Mouse (Mus musculus): Measurements from ENCODE around the gene Nkd1. TPM values are rescaled to one million over a fixed set of nuclear protein-coding genes. Genes with fewer than 3 reads are reported as not detected.

The Nkd1 gene
- polyA plus RNA-seq (2012; rRNA removed), result 23.1 and 26.6 TPM in 2 replicates

DNA sequence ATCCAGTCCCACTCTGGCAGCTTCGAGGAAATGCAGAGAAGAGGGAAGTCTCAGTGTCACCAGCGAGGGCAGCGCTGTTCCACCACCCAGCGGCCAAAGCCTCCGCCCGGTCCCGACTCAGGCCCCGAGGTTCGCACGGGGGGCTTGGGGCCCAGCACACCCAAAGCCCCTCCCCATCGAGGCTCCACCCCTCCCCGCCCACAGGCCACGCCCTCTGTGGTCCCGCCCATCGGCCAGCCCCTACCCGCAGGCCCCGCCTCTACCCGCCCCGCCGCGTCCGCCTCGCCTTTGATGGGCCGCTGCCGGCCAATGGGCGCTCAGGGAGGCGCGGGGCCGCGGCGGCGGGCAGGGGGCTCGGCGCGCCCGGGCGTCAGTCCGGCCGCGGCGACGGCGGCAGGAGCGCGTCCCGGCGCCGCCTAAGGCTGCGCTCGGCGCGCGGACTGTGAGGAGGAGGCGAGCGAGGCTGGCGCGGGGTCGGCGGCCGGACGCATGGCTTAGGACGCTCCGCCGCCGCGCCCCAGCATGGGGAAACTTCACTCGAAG is at the start of gene Nkd1:
Gene Nkd1 (plus strand): TSS at position 370 of the 543 bp plus-strand sequence.
- peak; percentile 14 to 81 for DNase-seq (ENCODE audit: extremely low spot score in 1 of 2, low spot score in 1 of 2)

DNA sequence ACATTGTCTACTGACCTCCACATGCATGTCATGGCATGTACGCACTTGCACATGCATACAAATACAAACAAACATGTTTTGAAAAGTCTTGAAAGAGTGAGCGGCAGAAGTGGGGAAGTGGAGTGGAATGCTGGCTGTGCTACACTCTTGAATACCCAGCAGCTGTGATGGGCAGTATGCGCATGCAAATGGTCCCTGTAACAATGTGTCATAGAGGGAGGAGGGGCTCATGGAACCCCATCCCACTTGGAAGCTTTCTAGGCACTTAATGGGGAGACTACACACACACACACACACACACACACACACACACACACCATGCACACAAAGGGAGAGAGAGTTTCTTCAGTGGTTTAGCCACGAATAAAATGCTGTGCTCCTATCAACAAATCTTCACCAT is 39.9 kb upstream of the Nkd1 start:
- no peak for DNase-seq (ENCODE audit: extremely low spot score in 1 of 2, low spot score in 1 of 2)

DNA sequence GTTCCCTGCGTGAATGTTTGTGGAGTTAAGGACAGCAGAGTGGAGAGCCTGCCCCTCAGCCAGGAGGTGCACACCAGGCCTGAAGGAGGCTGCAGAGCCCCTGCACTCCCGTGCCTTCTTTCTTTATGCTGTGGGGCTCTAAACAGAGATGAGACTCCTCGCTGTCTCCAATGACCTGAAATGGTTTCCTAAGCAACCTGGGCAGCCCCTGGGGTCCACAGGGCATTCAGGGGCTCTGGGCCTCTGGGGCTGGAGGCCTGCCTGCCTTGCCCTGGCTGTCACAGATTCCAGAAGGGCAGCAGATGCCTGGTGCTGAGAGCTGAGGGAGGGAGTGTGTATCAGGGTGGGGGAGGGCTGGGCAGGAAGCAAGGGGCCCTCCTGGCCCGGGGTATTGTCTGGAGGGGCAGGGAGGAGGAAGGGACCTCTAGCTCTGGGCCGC is 32.7 kb upstream of the Nkd1 start:
- DNase-seq (ENCODE audit: extremely low spot score in 1 of 2, low spot score in 1 of 2), result no peak

DNA sequence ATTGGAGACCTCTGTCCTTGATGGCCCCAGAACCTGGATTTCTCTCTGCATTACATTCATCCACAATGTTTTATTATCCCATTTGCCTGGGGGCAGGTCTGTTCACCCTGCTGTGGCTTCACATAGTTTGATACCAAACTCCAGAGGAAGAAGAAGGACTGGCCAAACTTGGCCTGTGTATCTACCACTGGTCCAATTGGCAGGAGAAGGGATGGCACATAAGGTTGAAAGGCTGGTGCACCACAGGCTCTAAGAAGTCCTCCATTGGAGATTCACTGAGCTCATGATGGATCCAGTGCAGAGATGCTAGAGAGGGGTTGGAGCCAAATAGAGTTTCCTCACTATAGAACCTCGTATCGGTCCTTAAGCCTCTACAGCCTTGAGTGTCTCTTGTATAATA is 27.1 kb upstream of the Nkd1 start:
- DNase-seq (ENCODE audit: extremely low spot score in 1 of 2, low spot score in 1 of 2), result no peak

DNA sequence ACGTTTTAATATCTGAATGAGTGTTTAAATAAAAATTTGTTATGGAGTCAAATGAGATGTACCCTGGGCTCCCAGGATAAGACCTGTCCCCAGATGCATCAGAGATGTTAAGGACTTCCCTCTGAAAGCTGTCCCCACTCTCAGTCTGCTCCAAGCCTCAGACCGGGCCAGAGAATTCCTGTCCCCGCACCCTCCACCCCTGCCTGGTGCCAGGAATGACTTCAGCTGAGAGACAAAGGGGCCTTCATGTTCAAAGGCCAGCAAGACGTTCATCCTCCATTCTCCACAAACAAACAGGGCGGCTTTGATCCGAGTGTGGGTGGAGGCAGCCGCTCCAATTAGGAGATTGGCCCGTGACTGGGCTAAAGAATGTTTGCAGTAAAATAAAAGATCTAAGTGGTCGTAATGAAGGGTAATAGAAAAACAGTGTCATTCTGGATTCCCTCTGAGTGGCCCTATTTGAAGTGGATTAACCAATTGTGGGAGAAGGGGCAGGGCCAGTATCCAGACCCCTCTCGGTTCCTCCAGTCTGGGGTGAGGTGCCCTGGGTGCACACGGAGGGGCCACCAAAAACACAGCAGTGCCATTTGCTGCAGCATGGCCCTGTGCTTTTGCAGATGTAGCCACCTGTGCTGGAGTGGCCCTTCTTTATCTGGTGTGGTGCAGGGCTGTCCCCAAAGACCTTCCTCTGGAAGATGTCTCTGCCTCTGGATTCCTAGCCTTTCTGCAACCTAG is 25.9 kb upstream of the Nkd1 start:
- DNase-seq (ENCODE audit: extremely low spot score in 1 of 2, low spot score in 1 of 2), result peak; percentile 20 to 59

DNA sequence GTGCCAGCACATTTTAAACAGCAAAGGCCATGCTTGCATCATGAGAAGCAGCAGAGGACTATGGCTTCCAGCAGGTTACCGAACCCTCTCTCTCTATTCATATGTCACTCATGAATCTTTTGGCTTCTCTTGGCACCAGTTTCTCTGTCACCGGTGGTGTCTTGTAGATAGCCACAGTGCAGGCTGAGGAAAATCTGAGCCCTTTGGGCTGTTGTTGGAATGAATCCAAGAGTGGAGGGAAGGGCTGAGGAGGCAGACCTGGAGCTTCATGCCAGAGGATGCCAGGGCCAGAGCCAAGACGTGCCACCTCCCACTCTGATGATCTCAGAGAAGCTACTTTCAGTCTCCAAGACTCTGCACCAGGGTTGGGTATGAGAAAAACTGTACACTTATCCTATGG is 19.0 kb upstream of the Nkd1 start:
- DNase-seq (ENCODE audit: extremely low spot score in 1 of 2, low spot score in 1 of 2), result peak in 1 of 2 experiments; percentile 20

DNA sequence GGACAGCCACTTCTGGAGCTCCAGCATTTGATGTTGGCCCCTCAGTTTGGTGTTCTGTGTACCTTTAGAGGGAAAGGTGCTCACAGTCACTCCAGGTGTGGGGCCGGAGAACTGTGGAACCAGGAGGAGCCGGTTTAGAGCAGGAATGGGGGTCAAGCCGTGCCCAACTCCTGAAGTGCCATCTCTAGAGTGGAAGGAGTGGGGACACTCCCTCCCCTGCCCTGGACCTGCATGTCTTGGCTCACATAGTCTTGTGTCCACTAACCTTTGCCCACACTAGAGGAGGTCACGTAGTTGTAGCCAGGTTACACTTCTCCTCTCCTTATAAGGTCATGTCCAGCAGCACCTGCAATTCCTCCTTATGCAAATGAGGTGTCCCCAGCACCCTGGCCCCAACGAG is 14.2 kb upstream of the Nkd1 start:
- DNase-seq (ENCODE audit: extremely low spot score in 1 of 2, low spot score in 1 of 2), result no peak

DNA sequence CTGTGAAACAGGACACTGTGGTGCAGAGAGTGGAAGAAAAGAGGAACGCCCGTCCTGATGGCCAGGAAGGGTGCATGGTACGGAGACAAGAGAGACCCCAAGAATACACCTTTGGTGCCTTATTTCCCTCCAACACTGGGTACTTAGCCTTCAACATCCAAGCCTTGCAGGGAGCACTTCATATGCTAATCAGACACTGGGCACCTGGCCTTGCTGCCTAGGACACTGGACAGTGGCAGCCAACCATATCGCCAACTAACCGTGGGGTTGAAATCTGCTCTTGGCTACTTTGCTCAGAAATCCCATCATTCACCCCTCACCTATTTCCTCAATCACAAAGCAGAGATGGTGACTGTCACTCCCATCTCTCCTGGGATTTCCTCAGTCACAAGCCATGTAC is 10.1 kb upstream of the Nkd1 start:
- DNase-seq (ENCODE audit: extremely low spot score in 1 of 2, low spot score in 1 of 2), result no peak

DNA sequence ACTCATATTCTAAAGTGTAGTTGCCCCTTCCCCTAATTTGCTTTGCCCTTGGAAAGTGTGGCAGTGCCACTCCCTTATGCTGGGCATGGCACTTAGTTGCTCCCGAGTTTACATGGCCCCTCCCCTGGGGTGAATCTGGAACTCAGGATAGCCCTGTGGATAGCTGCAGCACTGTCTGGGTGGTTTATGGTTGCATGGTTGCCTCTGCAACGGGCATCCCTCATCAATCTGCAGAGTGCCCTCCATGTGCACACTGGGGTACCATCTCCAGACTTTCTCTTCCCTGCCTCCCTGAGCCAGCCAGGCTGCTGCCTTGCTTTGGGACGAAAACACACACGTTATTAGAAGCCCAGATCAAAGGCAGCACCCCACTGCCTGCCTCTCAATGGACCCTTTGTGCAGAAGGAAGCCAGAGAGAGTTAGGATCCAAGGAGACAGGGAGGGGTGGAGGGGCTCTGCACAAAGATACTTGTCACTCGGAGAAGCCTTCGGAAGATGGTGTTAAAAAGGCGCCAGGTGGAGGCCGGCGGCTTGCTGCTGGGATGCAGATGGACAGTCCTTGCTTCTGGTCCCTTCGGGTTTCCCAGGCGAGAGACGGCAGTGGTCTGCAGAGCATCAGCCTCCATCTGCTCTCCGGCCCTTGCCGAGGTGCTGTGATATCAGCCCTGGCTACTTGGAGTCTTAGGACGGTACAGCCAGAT is 8.9 kb upstream of the Nkd1 start:
- DNase-seq (ENCODE audit: extremely low spot score in 1 of 2, low spot score in 1 of 2), result peak in 1 of 2 experiments; percentile 9

DNA sequence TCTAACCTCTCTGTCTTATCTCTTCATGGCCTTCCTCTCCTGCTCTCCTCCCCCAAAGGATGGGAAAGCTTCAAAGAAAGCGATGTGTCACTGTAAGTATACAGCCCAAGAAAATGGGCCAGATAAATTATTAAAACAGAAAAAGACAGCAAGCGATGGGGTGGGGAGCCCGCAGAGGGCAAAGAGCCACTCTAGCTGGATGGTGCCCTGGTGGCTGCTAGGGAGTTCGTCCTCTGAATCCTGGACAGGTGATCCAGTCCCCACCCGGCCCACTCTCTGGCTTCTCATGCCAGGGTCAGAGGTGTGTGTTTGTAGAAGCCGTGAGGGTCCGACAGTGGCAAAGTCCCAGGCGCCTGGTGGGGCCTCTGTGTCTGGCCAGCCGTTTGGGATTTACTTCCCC is 3.1 kb upstream of the Nkd1 start:
- no peak for DNase-seq (ENCODE audit: extremely low spot score in 1 of 2, low spot score in 1 of 2)

DNA sequence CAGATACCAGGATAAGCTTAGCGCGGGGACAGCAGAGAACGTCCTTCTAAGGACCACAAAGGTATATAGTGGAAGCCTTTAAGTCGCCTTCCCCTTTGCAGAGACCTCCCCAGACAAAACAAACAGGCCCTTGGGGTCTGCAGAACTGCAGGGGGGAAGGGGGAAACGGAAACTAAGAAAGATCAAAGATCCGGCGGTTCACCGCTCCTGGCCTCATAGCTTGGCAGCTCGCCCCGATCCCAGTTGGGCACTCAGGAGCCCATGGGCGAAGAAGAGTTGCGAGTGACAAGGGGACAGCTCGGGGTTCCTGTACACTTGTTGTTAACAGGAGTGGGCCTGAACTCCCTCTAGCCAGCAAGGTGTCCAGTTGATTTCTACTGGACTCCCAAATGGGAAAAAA is 773 bp upstream of the Nkd1 start:
- DNase-seq (ENCODE audit: extremely low spot score in 1 of 2, low spot score in 1 of 2), result no peak

DNA sequence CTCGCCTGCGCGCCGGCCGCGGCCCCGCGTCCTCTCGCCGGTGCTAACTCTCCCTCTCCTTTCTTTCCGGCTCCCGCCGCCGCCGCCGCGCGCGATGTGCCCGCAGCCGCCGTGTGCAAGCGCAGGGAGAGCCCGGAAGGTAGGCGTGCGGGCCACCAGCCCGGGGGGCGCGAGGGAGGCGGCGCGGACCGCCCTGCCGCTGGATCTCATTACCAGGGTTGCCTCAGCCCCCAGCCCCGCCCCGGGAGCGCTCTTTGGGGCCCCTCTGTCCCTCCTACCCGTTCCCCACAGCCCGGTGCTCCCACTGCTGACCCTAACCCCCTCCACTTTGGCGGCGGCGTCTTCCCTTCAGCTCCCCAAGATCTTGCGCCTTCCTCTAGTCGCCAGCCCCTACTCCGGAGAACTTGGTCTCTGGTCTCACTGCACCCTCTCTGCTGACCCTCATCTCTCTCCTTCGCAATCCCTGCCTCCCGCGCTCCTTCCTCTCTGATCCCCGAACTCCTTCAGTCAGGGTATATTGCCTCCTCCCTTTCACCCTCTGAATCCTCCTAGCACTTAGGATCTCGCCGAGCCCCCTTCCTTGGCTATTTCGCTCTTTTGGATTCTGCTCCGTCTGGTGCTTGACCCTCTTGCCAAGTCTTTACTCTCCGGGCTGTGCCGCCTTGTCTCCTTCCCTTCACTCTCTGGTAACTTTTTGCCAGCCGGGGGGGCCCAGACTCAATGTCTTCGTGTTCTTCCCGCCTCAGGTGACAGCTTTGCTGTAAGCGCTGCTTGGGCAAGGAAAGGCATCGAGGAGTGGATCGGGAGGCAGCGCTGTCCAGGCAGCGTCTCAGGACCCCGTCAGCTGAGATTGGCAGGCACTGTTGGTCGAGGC is 624 bp downstream of the Nkd1 start:
- DNase-seq (ENCODE audit: extremely low spot score in 1 of 2, low spot score in 1 of 2), result no peak

DNA sequence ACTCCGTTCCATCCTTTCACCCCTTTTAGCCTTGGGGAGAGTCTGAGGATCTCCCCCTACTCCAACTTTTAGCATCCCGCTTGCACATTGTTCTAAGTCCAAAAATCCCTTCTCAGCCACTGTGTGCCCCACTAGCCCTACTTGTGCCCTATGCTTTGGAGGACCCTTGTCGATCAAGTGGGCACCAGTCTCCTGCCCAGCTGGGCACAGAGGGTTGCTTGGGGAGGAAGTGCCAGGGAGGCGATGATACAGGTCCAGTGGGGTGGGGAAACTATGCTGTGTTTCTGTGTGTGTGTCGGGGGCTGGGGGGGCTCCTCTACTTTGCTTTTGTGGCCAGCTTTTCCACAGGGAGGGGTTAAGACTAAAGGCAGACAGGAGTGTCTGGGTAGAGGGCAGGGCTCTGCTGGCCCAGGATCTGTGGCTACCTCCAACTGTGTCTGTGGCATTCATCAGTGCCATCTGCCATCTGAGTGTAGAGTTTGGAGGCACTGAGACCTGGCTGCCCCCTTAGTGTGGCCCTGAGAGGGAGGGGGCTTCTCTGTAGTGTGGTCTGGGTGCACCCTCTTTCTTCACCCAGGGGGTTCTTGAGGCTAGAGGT is 1.4 kb downstream of the Nkd1 start:
- no peak for DNase-seq (ENCODE audit: extremely low spot score in 1 of 2, low spot score in 1 of 2)

DNA sequence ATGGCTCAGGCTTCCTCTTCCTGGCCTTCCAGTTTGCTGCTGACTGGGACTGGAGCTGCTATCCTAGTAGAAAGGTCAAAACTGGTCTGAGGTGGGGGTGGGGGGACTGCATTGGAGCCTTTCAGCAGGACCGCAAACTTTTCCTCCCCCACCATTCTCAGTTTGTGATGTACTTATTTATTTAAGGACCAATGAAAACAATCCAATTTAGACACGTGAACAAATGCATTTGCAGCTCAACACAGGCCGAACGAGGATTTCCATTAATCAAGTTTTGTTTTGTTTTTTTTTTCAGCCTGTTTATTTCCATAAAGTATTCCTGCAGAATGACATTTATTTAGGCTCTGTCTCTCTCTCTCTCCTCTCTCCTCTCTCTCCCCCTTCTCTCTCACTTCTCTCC is 2.5 kb downstream of the Nkd1 start:
- no peak for DNase-seq (ENCODE audit: extremely low spot score in 1 of 2, low spot score in 1 of 2)

DNA sequence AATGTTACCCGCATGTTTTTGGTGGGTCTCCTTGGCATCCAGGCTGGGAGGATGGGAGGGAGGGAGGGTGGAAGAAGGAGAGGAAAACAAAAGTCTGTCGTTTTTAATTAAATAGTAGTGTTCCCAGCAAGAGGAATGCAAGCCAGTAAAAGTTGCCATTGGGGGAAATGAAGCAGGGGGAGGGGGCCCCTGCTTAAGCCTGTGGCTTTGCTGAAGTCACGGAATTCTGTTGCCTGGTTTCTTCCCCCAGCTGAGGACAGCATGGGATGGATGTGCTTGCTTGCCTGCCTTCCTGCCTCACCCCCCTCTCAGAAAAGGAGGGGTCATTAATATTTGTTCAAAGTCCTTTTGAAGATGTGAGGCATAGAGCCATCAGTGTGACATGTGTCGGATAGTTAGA is 3.0 kb downstream of the Nkd1 start:
- DNase-seq (ENCODE audit: extremely low spot score in 1 of 2, low spot score in 1 of 2), result no peak

DNA sequence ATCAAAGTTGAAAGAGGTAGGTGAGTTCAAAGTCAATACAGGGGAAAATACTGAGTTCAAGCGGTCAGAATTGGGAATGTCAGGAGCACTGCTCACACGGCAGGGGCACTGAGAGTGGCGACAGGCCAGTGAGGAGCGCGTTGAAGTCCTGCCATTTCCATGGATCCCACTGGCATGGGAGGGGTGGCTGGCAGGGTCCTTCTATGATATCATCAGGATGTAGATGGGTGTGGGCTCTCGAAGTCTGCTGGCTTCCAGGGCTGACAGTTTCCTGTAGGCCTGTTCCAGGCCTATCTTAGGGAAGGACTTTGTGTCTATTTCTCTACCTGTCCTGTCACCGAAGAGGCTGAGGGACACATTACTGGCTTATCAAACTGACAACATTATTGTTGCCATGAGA is 3.7 kb downstream of the Nkd1 start:
- no peak for DNase-seq (ENCODE audit: extremely low spot score in 1 of 2, low spot score in 1 of 2)

DNA sequence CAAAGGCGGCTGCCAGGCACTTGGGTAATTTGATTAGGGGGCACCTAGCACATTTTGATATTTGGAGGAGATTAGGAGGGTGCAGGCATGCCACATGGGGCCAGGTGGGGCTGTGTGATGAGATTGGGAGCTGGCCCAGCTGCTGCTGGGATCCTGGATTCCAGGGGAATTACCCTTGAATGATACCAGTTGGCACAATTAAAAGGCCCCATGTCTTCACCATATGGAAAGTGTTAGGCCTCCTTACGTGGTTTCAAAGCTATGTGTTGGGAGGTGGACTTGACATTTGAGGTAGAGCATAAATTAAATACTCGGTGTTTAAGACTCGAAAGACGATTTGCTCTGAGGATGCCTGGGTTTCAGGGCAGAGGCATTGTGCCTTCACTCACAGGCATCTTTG is 5.1 kb downstream of the Nkd1 start:
- DNase-seq (ENCODE audit: extremely low spot score in 1 of 2, low spot score in 1 of 2), result no peak

DNA sequence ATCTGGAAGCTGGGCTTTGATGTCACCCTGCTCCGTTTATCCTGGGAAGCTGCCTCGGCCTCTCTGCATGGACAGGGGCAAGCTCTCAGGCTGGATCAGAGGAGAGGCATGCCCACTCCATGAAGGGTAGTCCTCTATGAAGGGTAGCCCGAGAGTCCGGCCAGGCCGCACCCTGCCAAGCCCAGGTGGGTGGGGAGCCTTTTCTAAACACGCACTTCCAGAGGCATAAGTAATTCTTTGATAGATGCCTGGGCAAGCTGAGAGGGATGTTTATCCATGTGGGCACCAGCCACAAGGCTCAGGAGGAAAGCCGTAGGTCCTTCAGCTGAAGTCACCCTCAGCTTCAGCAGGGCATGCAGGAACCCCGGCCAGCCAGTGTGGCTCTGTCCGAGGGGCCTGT is 7.0 kb downstream of the Nkd1 start:
- no peak for DNase-seq (ENCODE audit: extremely low spot score in 1 of 2, low spot score in 1 of 2)

DNA sequence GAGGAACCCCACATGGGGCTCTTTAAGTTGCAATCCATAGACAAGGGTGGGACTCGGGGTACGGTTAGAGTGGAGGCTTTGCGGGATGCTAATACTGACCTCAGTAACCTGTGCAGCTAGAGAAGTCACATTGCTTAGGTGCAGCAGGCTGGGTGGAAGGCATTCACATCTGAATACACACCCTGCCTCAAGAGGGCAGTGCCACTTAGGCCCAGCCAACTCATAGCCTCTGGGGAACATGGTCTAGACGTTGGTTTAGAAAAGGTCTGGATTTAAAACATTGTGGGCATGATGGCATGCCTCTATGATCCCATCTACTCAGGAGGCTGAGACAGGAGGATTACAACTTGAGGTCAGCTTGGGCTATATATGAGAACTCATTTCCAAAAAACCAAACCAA is 8.6 kb downstream of the Nkd1 start:
- DNase-seq (ENCODE audit: extremely low spot score in 1 of 2, low spot score in 1 of 2), result no peak

DNA sequence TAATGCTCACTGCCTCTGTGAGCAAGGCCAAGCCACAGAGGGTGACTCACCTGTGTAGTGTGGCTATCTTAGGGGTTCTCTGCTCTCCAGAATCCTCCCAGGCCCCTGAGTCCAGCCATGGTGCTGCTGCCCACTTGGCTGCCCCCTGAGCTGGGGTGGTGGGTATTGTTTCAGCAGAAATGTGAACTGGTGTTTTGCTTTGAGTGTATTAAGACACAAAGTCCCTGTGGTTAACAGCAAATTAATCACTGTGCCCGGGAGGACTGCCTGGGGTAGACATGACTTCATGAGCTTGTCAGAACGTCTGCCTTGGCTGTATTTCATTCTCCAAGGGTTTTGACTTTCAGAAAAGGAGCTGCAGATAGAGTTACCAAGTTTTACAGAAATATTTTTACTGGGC is 15.9 kb downstream of the Nkd1 start:
- DNase-seq (ENCODE audit: extremely low spot score in 1 of 2, low spot score in 1 of 2), result no peak
